Mouse (Mus musculus) G1E-ER4 (cell line): ENCODE data around the gene Tnfsf11. TPM values are rescaled to one million over a fixed set of nuclear protein-coding genes. Genes with fewer than 3 reads are reported as not detected.

ENCODE experiments used
- GATA1 ChIP-seq: IDR thresholded peaks from one replicate; pipeline ENCODE4 v1.8.0; 2012; ENCODE audit warnings: low read length, inconsistent platforms
- polyA plus RNA-seq: library from polyadenylated mRNA; stranded (reverse); fragments of >175 nt; gene quantifications from 2 replicates; pipeline ENCODE4 v1.2.3, GENCODE M21; 2012

The Tnfsf11 gene
- polyA plus RNA-seq, 1 experiment, result not detected

DNA sequence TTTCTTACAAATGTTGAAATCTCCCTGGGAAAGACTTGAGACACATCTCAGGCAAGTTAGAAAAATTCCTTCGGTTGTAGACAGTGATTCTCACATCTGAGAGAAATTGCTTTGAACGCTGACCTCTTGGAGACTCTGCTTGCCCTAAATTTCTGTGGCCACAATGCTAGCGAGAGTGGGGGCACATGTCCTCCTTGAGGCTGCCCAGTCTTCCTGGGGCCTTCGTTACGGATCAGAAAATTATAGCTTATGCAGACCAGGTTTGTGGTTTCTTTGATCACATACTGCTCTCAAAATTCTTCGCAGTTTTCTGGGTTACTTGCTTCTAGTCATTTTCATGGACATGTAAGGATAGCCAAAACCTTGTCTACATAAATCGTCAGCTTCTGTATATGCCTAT lies 53.8 kb downstream of the Tnfsf11 start:
- no peak for TF ChIP-seq GATA1

- no peak for TF ChIP-seq GATA1
Observed at GRCm38 (mm10) chr14:78246601-78247000, 61.2 kb downstream of the Tnfsf11 start.

DNA sequence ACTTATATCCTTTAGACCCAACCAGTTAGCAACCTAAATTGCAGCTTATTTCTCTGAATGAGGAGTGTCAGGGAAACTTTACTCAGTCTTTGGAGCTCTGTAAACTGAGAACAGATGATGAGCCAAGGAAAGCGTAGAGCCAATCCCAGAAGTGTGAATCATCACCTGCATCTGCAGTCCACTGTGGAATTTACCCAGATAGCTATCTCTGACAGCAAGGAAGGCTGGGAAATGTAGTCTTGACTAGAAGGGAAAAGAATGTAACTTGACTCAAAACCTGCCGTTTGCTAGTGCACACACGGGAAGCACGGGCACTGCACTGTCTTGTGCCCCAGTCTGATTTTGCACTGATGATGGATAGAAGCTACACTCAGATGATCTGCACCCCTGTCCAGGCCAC lies 63.0 kb downstream of the Tnfsf11 start:
- TF ChIP-seq GATA1, result no peak

GRCm38 (mm10) chr14:78239346-78239745 lies 68.5 kb downstream of the Tnfsf11 start:
- TF ChIP-seq GATA1, result no peak

- TF ChIP-seq GATA1, result no peak
Observed at GRCm38 (mm10) chr14:78237238-78237637, 70.6 kb downstream of the Tnfsf11 start.

DNA sequence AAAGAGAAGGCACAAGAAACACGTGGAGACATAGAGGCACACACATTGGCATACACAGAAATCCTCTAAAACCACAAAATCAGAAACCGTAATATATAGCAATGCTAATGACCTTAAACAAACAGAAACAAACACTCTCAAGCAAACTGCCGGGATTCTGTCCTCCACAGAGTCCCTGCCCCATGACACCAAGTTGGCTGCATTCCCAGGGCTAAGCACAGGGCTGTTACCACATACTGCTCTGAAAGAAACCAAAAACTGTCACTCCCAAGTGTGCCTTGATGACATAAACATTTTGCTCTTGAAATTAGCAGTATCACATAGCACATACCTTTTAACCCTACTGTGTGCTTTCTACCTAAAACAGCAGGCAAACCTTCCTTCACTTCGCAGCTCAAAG lies 71.7 kb downstream of the Tnfsf11 start:
- no peak for TF ChIP-seq GATA1

DNA sequence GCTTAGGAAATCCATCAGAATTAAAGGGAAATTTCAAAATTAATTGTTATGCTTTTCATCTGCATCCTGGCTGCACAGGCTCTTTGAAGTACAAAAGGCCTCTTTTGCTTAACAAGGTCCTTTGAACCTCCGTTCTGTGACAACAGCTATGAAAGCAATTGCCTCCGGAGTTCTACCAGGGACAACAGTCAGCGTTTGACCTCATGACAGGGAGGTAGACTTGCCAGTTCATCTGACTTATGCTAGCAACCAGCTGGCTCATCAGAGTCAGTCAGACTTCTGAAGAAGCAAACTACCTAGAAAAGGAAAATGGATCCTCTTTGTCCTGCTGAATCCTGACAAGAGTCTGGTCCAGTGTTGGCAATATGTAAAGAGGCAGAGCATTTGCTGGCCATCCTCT lies 72.5 kb downstream of the Tnfsf11 start:
- no peak for TF ChIP-seq GATA1

DNA sequence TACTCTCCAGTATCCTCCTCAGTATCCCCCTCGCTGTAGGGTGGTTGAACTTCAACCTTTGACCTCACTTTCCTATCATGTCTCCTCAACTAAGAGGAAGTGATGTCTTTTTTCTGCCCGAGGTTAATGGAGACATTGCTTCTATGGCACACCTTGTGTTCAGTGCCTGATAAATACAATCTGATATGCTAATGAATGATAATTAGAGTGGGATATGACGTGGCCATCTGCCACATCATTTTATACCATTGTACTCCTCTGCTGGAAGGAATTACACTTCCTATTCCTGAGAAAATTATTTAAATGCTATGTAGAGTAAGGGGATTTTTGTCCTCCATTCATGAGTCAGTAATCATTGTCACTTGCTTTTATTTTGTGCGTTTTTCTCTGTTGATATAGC lies 78.8 kb downstream of the Tnfsf11 start:
- TF ChIP-seq GATA1, result no peak

Other genes starting within 250 kb of the Tnfsf11 start
- gene Fam216b, start 219.0 kb downstream of the Tnfsf11 start, polyA plus RNA-seq, result not detected in 2 replicates
- gene Akap11, start 228.8 kb upstream of the Tnfsf11 start, polyA plus RNA-seq, result 0.28 and 0.37 TPM in 2 replicates